Mouse (Mus musculus) liver, embryonic 14.5 days (tissue): ENCODE data around the gene Samd9l. TPM values are rescaled to one million over a fixed set of nuclear protein-coding genes. Genes with fewer than 3 reads are reported as not detected.
"Not testable (repeated sequence)": the region's sequence is repeated elsewhere in the genome, so short reads cannot be mapped to it uniquely, and the experiment has no call there.

Experiments used
- ATAC-seq: fragments of 200-750 bp; cut with Nextera tagmentation; 2 replicates; pipeline ENCODE4 v1.8.0; 2017; ENCODE audit warnings: moderate number of reproducible peaks, mild to moderate bottlenecking, moderate library complexity; ENCODE audit not compliant: insufficient read depth
- DNase-seq, 3 experiments: peaks; one replicate each; pipeline ENCODE4 v3.0.0-alpha.2; 2012 to 2013; ENCODE audit warnings: low read depth in 3 of 3, low spot score in 3 of 3
- H3K27ac ChIP-seq: fragments of 300-500 bp; sonication (generic); 2 replicates; pipeline ENCODE4 v1.5.1; 2014; ENCODE audit warnings: moderate library complexity, mild to moderate bottlenecking, control low read depth, inconsistent platforms
- H3K27me3 ChIP-seq: fragments of 300-500 bp; sonication (generic); 2 replicates; pipeline ENCODE4 v1.6.1; 2014; ENCODE audit warnings: mild to moderate bottlenecking, low read length, moderate library complexity; ENCODE audit not compliant: control insufficient read depth, insufficient read depth
- H3K36me3 ChIP-seq: fragments of 300-500 bp; sonication (generic); replicated peaks from 2 replicates; pipeline ENCODE4 v1.6.1; 2014; ENCODE audit warnings: low read depth; ENCODE audit not compliant: control insufficient read depth, insufficient read depth
- H3K4me1 ChIP-seq, 2 experiments: fragments of 200-500 bp in 1 of 2; fragments of 300-500 bp in 1 of 2; sonication (generic) in 1 of 2; replicated peaks; 2 replicates each; pipeline ENCODE4 v1.6.1; 2012 to 2014; ENCODE audit warnings: antibody characterized with exemption in 1 of 2, inconsistent platforms in 1 of 2, low read length in 1 of 2; ENCODE audit not compliant: control insufficient read depth in 2 of 2, insufficient read depth in 2 of 2
- H3K4me2 ChIP-seq: fragments of 300-500 bp; sonication (generic); 2 replicates; pipeline ENCODE4 v1.6.1; 2014; ENCODE audit warnings: low read depth, mild to moderate bottlenecking, control low read depth, moderate library complexity
- H3K4me3 ChIP-seq, 2 experiments: fragments of 200-500 bp in 1 of 2; fragments of 300-500 bp in 1 of 2; sonication (generic) in 1 of 2; 2 replicates each; pipeline ENCODE4 v1.5.1; 2012 to 2014; ENCODE audit warnings: low read depth in 2 of 2, low read length in 2 of 2, mild to moderate bottlenecking in 2 of 2, control low read depth in 1 of 2, inconsistent platforms in 1 of 2, moderate library complexity in 1 of 2; ENCODE audit not compliant: insufficient read depth in 1 of 2
- H3K9ac ChIP-seq: fragments of 300-500 bp; sonication (generic); replicated peaks from 2 replicates; pipeline ENCODE4 v1.6.1; 2014; ENCODE audit warnings: mild to moderate bottlenecking, control low read depth, moderate library complexity
- H3K9me3 ChIP-seq: fragments of 300-500 bp; sonication (generic); 2 replicates; pipeline ENCODE4 v1.6.1; 2016; ENCODE audit warnings: low read length, mixed read lengths; ENCODE audit not compliant: control insufficient read depth
- CTCF ChIP-seq: IDR thresholded peaks from 2 replicates; pipeline ENCODE4 v1.5.1; 2016; ENCODE audit warnings: antibody characterized with exemption, low read depth, control low read depth
- EP300 ChIP-seq: IDR thresholded peaks from 2 replicates; pipeline ENCODE4 v1.6.1; 2016; ENCODE audit warnings: antibody characterized with exemption, low read depth
- WGBS: fragments of 180-500 bp; shearing (Covaris S2); extraction: QIAGEN DNeasy Blood & Tissue Kit; methylation state at CpG from one replicate; pipeline ENCODE4 v1.1.7; 2014; ENCODE audit not compliant: insufficient replicate concordance; 5-methylcytosine and 5-hydroxymethylcytosine counted together
- polyA plus RNA-seq, 2 experiments: library from polyadenylated mRNA; depleted of rRNA in 1 of 2; stranded (reverse) in 1 of 2; unstranded in 1 of 2; fragments of >200 nt; fragmentation: Nextera tagmentation in 1 of 2; extraction: Ambion mirVana in 1 of 2; gene quantifications; 2 replicates each; pipeline versions ENCODE4 v1.2.1 to v1.2.3; 2012 to 2014

Samd9l gene
- polyA plus RNA-seq, 2 experiments, result 1.5 to 3.7 TPM

GRCm38 (mm10) chr6:3341479-3341878, 57.9 kb downstream of the Samd9l start:
- H3K4me1 ChIP-seq, result no peaks in the 10 kb centered on the region
- H3K4me3 ChIP-seq, result no peak overlapping the region
- no peak overlapping the region for H3K27ac ChIP-seq
- H3K9me3 ChIP-seq, result no peaks in the 10 kb centered on the region
- no peaks in the 10 kb centered on the region for H3K36me3 ChIP-seq
- TF ChIP-seq CTCF (no peak), EP300 (no peak)
- DNase-seq (no peak), ATAC-seq (no peak)
- no peaks in the 10 kb centered on the region for H3K27me3 ChIP-seq
- no peak overlapping the region for H3K9ac ChIP-seq
- no peak overlapping the region for H3K4me2 ChIP-seq
- WGBS, result 33% methylated on average over 5 of the region's 5 CpGs

- H3K27me3 ChIP-seq, H3K9ac ChIP-seq, H3K36me3 ChIP-seq, H3K9me3 ChIP-seq, ATAC-seq, DNase-seq, H3K27ac ChIP-seq, H3K4me1 ChIP-seq: not testable (repeated sequence)
- peak overlapping the region; percentile 8; the same call in 1 of the 2 replicates for H3K4me2 ChIP-seq
- H3K4me3 ChIP-seq, result peak overlapping the region in 1 of 2 experiments; percentile 39; a peak in 1 of 4 replicates
- WGBS, result 13% methylated on average over 10 of the region's 10 CpGs
Measured at GRCm38 (mm10) chr6:3340928-3341327, 58.4 kb downstream of the Samd9l start.

- H3K27me3 ChIP-seq, H3K36me3 ChIP-seq, ATAC-seq, H3K4me1 ChIP-seq, H3K4me3 ChIP-seq, H3K9ac ChIP-seq, H3K4me2 ChIP-seq, H3K27ac ChIP-seq, DNase-seq, H3K9me3 ChIP-seq: not testable (repeated sequence)
- 72% methylated on average over 6 of the region's 6 CpGs for WGBS
Measured at GRCm38 (mm10) chr6:3339131-3339530, 60.2 kb downstream of the Samd9l start.

Other genes starting within 250 kb of the Samd9l start
- 0.03 and 0.06 TPM in 2 replicates for gene Hepacam2, start 98.7 kb upstream of the Samd9l start, polyA plus RNA-seq (2012; rRNA removed)
- gene Hepacam2, start 98.7 kb upstream of the Samd9l start, polyA plus RNA-seq (2014; fragmentation: Nextera tagmentation; extraction: Ambion mirVana), result not detected in 2 replicates
- 3.2 and 4.4 TPM in 2 replicates for gene Vps50, start 98.8 kb upstream of the Samd9l start, polyA plus RNA-seq (2012; rRNA removed)
- gene Vps50, start 98.8 kb upstream of the Samd9l start, polyA plus RNA-seq (2014; fragmentation: Nextera tagmentation; extraction: Ambion mirVana), result 10.7 and 11.8 TPM in 2 replicates